Mouse (Mus musculus) MEL (cell line): Measurements from ENCODE around the gene Mybpc2.

Experiments
- CTCF ChIP-seq, 3 experiments: IDR thresholded peaks in 2 of 3; conservative IDR thresholded peaks in 1 of 3; 2 replicates each; pipeline ENCODE4 v1.5.1; 2011 to 2012; ENCODE audit warnings: low read length in 3 of 3, low read depth in 2 of 3, mild to moderate bottlenecking in 2 of 3, improper control_type of control experiment in 1 of 3, inconsistent platforms in 1 of 3, mixed read lengths in 1 of 3, moderate library complexity in 1 of 3; ENCODE audit not compliant: control insufficient read depth in 1 of 3, insufficient read depth in 1 of 3, poor library complexity in 1 of 3, severe bottlenecking in 1 of 3
- EP300 ChIP-seq, 2 experiments: IDR thresholded peaks; 2 replicates each; pipeline ENCODE4 v1.6.1; 2011; ENCODE audit warnings: improper control_type of control experiment in 2 of 2, low read length in 2 of 2, low read depth in 1 of 2, mild to moderate bottlenecking in 1 of 2
- TCF12 ChIP-seq: IDR thresholded peaks from 2 replicates; pipeline ENCODE4 v1.6.1; 2014; ENCODE audit warnings: low read depth, mild to moderate bottlenecking, inconsistent platforms, low read length, improper control_type of control experiment, moderate library complexity

DNA sequence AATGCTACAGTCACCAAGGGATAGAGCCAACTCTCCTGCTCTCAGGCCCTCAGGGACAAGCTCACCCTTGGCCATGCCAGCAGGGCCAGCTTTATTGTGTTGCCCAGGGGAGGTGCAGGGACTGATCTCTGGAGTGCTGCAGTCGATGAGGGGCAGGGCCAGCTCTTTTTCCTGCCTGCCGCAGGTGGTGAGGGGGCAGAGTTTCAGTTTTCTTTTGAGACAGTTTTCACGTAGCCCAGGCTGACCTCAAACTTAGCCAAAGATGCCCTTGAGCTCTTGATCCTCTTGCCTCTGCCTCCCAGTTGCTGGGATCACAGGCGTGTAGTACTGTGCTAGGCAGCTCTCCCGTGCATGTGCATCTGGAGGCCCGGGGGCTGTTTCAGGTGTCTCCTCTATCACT, 46.5 kb upstream of the Mybpc2 start:
- TF ChIP-seq EP300 (IDR thresholded peaks at IDR 0.05; ENCODE audit: low read depth in 1 of 2, low read length in 2 of 2): no peak
- TF ChIP-seq TCF12: no peak
- no peak for TF ChIP-seq CTCF (IDR thresholded peaks at IDR 0.05 in 2 of 3, conservative IDR thresholded peaks at IDR 0.05 in 1 of 3; ENCODE audit: control insufficient read depth in 1 of 3, insufficient read depth in 1 of 3, low read depth in 2 of 3, low read length in 3 of 3, poor library complexity in 1 of 3, severe bottlenecking in 1 of 3)
